Mouse (Mus musculus) midbrain, postnatal 0 days (tissue): ENCODE measurements at regions not wholly inside any gene's neighbourhood (a gene's known extent, or its start where the extent isn't known, plus 50 kb on each side); places are given as distances from the start of the nearest gene placed in this dataset.

Experiments
- ATAC-seq: fragments of 200-750 bp; cut with Nextera tagmentation; 2 replicates; pipeline ENCODE4 v1.8.0; 2017; ENCODE audit warnings: moderate number of reproducible peaks, mild to moderate bottlenecking, moderate TSS enrichment, moderate library complexity; ENCODE audit not compliant: low FRiP score
- DNase-seq: peaks from one replicate; pipeline ENCODE4 v3.0.0-alpha.2; 2015; ENCODE audit warnings: low spot score
- H3K27ac ChIP-seq: fragments of 300-500 bp; sonication (generic); 2 replicates; pipeline ENCODE4 v1.5.1; 2014; ENCODE audit warnings: low read depth, mild to moderate bottlenecking, low read length, mixed read lengths
- H3K27me3 ChIP-seq: fragments of 300-500 bp; sonication (generic); 2 replicates; pipeline ENCODE4 v1.6.1; 2014; ENCODE audit warnings: low read length, control low read depth, mixed read lengths; ENCODE audit not compliant: insufficient read depth
- H3K36me3 ChIP-seq: fragments of 300-500 bp; sonication (generic); 2 replicates; pipeline ENCODE4 v1.6.1; 2014; ENCODE audit warnings: low read length, control low read depth, mixed read lengths; ENCODE audit not compliant: insufficient read depth
- H3K4me1 ChIP-seq: fragments of 300-500 bp; sonication (generic); 2 replicates; pipeline ENCODE4 v1.6.1; 2014; ENCODE audit warnings: mild to moderate bottlenecking, control low read depth, antibody characterized with exemption, low read length, mixed read lengths; ENCODE audit not compliant: insufficient read depth
- H3K4me2 ChIP-seq: fragments of 300-500 bp; sonication (generic); 2 replicates; pipeline ENCODE4 v1.6.1; 2014; ENCODE audit warnings: low read depth, mild to moderate bottlenecking, low read length, mixed read lengths; ENCODE audit not compliant: poor library complexity, severe bottlenecking
- H3K4me3 ChIP-seq: fragments of 300-500 bp; sonication (generic); 2 replicates; pipeline ENCODE4 v1.5.1; 2014; ENCODE audit warnings: low read depth, mild to moderate bottlenecking, low read length, moderate library complexity
- H3K9ac ChIP-seq: fragments of 300-500 bp; sonication (generic); replicated peaks from 2 replicates; pipeline ENCODE4 v1.6.1; 2014; ENCODE audit warnings: mild to moderate bottlenecking, low read length, moderate library complexity, mixed read lengths; ENCODE audit not compliant: poor library complexity, severe bottlenecking
- H3K9me3 ChIP-seq: fragments of 300-500 bp; sonication (generic); 2 replicates; pipeline ENCODE4 v1.6.1; 2016; ENCODE audit warnings: low read length, control low read depth
- CTCF ChIP-seq: IDR thresholded peaks from 2 replicates; pipeline ENCODE4 v1.5.1; 2016; ENCODE audit warnings: antibody characterized with exemption, mild to moderate bottlenecking
- WGBS: fragments of 180-500 bp; shearing (Covaris S2); extraction: QIAGEN DNeasy Blood & Tissue Kit; methylation state at CpG from one replicate; pipeline ENCODE4 v1.1.7; 2014; 5-methylcytosine and 5-hydroxymethylcytosine counted together

- no peaks in the 10 kb centered on the region for H3K4me1 ChIP-seq
- no peak for ATAC-seq
- H3K27ac ChIP-seq = no peak overlapping the region
- no peak overlapping the region for H3K9ac ChIP-seq
- no peaks in the 10 kb centered on the region for H3K36me3 ChIP-seq
- no peaks in the 10 kb centered on the region for H3K27me3 ChIP-seq
- no peak for DNase-seq
- H3K9me3 ChIP-seq = no peaks in the 10 kb centered on the region
- TF ChIP-seq CTCF = no peak
- no peak overlapping the region for H3K4me3 ChIP-seq
- no peak overlapping the region for H3K4me2 ChIP-seq
These were observed 93.8 kb upstream of the Wdpcp start for GRCm38 (mm10) chr11:21478191-21478590.

DNA sequence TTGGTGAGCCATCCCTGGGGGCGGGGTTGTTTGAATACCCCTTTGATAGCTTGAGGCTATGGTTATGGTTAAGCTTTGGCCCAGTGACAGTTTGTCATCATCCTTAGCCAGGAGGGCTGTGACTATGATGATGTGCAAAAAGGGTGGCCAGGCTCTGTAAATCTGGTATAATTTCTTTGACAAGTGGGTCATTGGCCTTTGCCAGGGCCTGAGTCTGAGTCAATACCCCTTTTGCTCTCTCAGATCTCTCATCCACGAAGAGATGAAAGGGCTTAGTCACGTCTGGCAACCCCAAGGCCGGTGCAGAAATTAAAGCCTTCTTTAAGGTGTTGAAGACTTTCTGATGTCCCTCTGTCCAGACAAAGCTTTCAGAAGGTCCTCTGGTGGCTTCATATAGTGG is 99.7 kb upstream of the Ugp2 start:
- 42% methylated on average over 4 of the region's 4 CpGs for WGBS
- no peak for ATAC-seq
- Histone ChIP-seq H3K4me3 (no peak overlapping the region), H3K4me2 (no peak overlapping the region), H3K27me3 (no peaks in the 10 kb centered on the region), H3K36me3 (no peaks in the 10 kb centered on the region), H3K9ac (no peak overlapping the region), H3K9me3 (no peaks in the 10 kb centered on the region), H3K4me1 (no peaks in the 10 kb centered on the region), H3K27ac (no peak overlapping the region)
- no peak for DNase-seq
- TF ChIP-seq CTCF = no peak

DNA sequence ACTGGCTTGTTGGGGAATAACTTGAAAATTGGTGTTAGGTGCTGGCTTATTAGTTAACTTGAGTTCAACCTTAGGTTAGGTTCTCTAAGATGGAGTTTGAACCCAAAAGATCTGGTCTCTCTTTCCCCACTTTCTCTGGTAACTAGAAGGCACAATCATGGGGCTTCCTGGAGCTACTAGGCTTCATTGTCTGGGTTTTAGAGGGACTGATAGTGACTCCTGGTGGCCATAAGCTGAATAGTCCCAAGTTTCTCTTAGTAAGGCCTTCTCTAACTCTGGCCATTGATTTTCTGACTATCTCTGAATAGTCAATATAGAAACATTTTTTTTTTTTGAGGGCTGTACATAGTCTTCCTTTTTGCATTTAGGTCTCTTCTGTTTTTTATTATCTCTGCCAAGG is 97.5 kb upstream of the Ugp2 start:
- H3K27ac ChIP-seq = no peak overlapping the region
- no peak for DNase-seq
- no peaks in the 10 kb centered on the region for H3K4me1 ChIP-seq
- no peak for TF ChIP-seq CTCF
- no peak for ATAC-seq
- H3K4me2 ChIP-seq = no peak overlapping the region
- no peaks in the 10 kb centered on the region for H3K36me3 ChIP-seq
- H3K27me3 ChIP-seq = no peaks in the 10 kb centered on the region
- H3K9me3 ChIP-seq = no peaks in the 10 kb centered on the region
- H3K9ac ChIP-seq = no peak overlapping the region
- no peak overlapping the region for H3K4me3 ChIP-seq

DNA sequence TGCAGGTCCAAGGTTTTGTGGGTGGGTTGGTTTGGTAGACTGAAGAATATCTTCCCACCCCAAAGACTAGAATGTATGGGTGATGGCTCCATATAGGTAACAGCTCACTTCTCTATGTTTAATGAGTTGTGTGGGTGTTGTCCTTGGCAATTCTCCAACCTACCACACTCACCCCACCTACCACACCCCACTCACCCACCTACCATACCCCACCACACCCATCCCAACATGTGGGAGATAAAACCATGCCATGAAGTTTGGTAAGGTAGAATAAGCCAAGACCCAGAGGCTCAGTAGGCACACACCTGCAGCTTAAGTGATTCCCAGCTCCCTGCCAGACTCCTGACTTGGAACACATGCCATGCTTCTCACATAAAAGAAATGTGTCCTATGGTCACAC is 89.0 kb upstream of the Ugp2 start:
- H3K4me1 ChIP-seq = no peaks in the 10 kb centered on the region
- ATAC-seq (no peak), DNase-seq (no peak)
- no peaks in the 10 kb centered on the region for H3K27me3 ChIP-seq
- no peak overlapping the region for H3K4me2 ChIP-seq
- no peak for TF ChIP-seq CTCF
- H3K9ac ChIP-seq = no peak overlapping the region
- no peaks in the 10 kb centered on the region for H3K9me3 ChIP-seq
- no peak overlapping the region for H3K27ac ChIP-seq
- no peak overlapping the region for H3K4me3 ChIP-seq
- no peaks in the 10 kb centered on the region for H3K36me3 ChIP-seq

GRCm38 (mm10) chr11:21453308-21454106 is 82.5 kb upstream of the Ugp2 start:
- TF ChIP-seq CTCF = peak; percentile 73
- H3K4me2 ChIP-seq = no peak overlapping the region
- no peak overlapping the region for H3K27ac ChIP-seq
- ATAC-seq (no peak), DNase-seq (peak; percentile 71)
- H3K9me3 ChIP-seq = no peaks in the 10 kb centered on the region
- no peak overlapping the region for H3K4me3 ChIP-seq
- H3K4me1 ChIP-seq = no peaks in the 10 kb centered on the region
- no peaks in the 10 kb centered on the region for H3K27me3 ChIP-seq
- WGBS = 72% methylated on average over 3 of the region's 4 CpGs
- H3K36me3 ChIP-seq = no peaks in the 10 kb centered on the region
- H3K9ac ChIP-seq = no peak overlapping the region

DNA sequence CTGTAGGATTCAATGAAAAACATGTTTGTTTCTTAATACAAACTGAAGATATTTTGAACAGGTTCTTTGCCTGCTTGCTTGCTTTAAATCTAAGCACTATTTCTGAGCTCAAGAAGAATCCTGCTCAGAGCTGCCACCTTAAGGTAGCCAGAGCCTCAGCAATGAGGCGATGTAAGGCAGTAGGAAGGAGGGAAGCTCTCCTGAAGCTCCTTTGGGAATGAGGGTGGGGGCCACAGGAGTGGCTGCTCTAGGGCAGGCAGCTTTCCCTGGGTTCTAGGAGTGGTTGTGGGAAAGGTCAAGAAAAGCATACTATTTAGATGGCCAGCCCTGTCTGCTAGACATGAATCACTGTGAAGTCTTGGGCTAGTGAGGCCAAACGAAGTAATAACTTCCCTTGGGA is 62.7 kb upstream of the Ugp2 start:
- WGBS = 35% methylated on average over 2 of the region's 2 CpGs
- H3K4me3 ChIP-seq = no peak overlapping the region
- DNase-seq = peak; percentile 49

More for the DNA sequence above, 62.7 kb upstream of the Ugp2 start:
- peak; percentile 52; the same call in 1 of the 2 replicates for ATAC-seq
- peak; percentile 79 for TF ChIP-seq CTCF
- no peaks in the 10 kb centered on the region for H3K9me3 ChIP-seq
- no peak overlapping the region for H3K9ac ChIP-seq
- H3K27me3 ChIP-seq = no peaks in the 10 kb centered on the region
- no peak overlapping the region for H3K27ac ChIP-seq
- H3K4me2 ChIP-seq = no peak overlapping the region
- no peaks in the 10 kb centered on the region for H3K36me3 ChIP-seq
- H3K4me1 ChIP-seq = no peaks in the 10 kb centered on the region
